Mouse (Mus musculus): Measurements from ENCODE around the gene Greb1. TPM values are rescaled to one million over a fixed set of nuclear protein-coding genes. Genes with fewer than 3 reads are reported as not detected.

The Greb1 gene
- polyA plus RNA-seq (2014; fragmentation: Nextera tagmentation; extraction: Ambion mirVana), result 6.6 and 10.0 TPM in 2 replicates

DNA sequence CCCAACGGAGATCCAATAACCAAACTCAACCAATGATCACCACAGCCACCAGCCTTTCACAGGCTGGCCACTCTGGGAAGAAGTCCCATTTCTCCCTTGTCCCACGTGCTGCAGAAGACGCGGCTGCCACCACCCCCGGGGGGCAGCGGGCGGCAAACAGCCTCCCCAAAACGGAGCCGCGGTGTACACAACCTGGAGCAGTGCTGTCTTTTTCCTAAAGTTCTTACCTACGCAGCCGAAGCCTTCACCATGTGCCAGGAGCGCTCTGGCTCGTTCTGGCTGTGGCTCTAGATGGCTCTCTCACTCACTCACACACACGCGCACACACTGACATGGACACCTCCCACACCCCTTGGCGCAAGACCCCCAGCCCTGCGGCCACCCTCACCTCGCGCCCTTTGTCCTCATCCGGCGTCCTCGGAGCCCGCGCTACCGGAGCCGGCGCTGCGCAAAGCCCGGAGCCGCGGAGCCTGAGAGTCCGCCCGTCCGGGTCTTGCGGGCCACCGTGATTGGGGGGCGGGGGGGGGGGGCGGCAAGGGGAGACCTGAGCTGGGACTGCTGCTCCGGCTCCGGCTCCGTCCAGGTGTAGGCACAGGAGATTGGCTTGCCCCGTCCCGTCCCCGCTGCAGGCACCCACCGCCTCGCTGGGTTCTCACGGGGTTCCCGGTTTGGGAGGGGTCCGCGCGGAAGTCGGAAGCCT is at the start of gene Greb1:
Gene Greb1 (minus strand): TSS at position 628 of the 700 bp plus-strand sequence.
- H3K27me3 ChIP-seq (ENCODE audit: control insufficient read depth, insufficient read depth, low read length), result no peaks in the 10 kb centered on the region
- H3K9ac ChIP-seq (ENCODE audit: low read length), result peak within 1 kb of the TSS; percentile 81
- WGBS, result under 1% methylated on average over 46 of the region's 53 CpGs
- H3K27ac ChIP-seq (ENCODE audit: low read depth, low read length), result 0 out of 2 replicates have a peak within 1 kb of the TSS, but pooled peaks have one; percentile 47
- H3K4me1 ChIP-seq (ENCODE audit: control insufficient read depth, insufficient read depth, low read length), result peaks cover 12% of the 10 kb centered on the region
- no peaks in the 10 kb centered on the region for H3K36me3 ChIP-seq (ENCODE audit: control insufficient read depth, insufficient read depth, low read length)
- peak within 1 kb of the TSS; percentile 90 for H3K4me2 ChIP-seq (ENCODE audit: low read depth)
- ATAC-seq (ENCODE audit: insufficient read depth, low FRiP score, low TSS enrichment), result peak; percentile 73
- DNase-seq (ENCODE audit: low spot score), result peak; percentile 79
- no peaks in the 10 kb centered on the region for H3K9me3 ChIP-seq (ENCODE audit: control insufficient read depth, low read length)
- H3K4me3 ChIP-seq (ENCODE audit: low read depth, low read length), result peak within 1 kb of the TSS; percentile 63

DNA sequence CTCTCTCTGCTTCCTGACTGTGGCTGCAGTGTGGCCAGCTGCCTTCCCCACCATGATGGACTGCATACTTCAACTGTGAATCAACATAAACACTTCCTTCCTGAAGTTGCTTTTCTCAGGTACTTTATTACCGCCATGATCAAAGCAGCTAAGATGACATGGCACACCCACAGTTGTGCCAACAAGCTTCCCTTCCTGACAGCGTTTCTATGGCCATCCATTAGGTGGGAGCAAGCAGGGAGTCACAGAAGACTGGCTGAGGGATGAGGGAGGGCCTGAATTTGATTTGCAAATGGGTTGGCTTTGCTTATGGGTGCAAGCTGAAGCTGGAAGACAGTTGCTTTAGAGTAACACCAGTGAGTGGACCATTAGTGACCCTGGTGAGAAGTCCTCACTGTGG is 49.1 kb upstream of the Greb1 start:
- ATAC-seq (ENCODE audit: insufficient read depth, low FRiP score, low TSS enrichment) (no peak), DNase-seq (ENCODE audit: low spot score) (no peak)
- no peak overlapping the region for H3K27ac ChIP-seq (ENCODE audit: low read depth, low read length)
- no peak overlapping the region for H3K4me2 ChIP-seq (ENCODE audit: low read depth)
- H3K4me1 ChIP-seq (ENCODE audit: control insufficient read depth, insufficient read depth, low read length), result peaks cover 2% of the 10 kb centered on the region; the same call in 1 of the 2 replicates
- no peak overlapping the region for H3K4me3 ChIP-seq (ENCODE audit: low read depth, low read length)
- WGBS, result 52% methylated on average over 2 of the region's 2 CpGs
- no peaks in the 10 kb centered on the region for H3K27me3 ChIP-seq (ENCODE audit: control insufficient read depth, insufficient read depth, low read length)
- H3K36me3 ChIP-seq (ENCODE audit: control insufficient read depth, insufficient read depth, low read length), result no peaks in the 10 kb centered on the region
- H3K9me3 ChIP-seq (ENCODE audit: control insufficient read depth, low read length), result no peaks in the 10 kb centered on the region
- H3K9ac ChIP-seq (ENCODE audit: low read length), result no peak overlapping the region

- DNase-seq (ENCODE audit: low spot score), result no peak
- no peaks in the 10 kb centered on the region for H3K27me3 ChIP-seq (ENCODE audit: control insufficient read depth, insufficient read depth, low read length)
- no peak overlapping the region for H3K9ac ChIP-seq (ENCODE audit: low read length)
- peaks cover 2% of the 10 kb centered on the region; the same call in 1 of the 2 replicates for H3K4me1 ChIP-seq (ENCODE audit: control insufficient read depth, insufficient read depth, low read length)
- no peak overlapping the region for H3K4me2 ChIP-seq (ENCODE audit: low read depth)
- no peaks in the 10 kb centered on the region for H3K36me3 ChIP-seq (ENCODE audit: control insufficient read depth, insufficient read depth, low read length)
- no peak for ATAC-seq (ENCODE audit: insufficient read depth, low FRiP score, low TSS enrichment)
- no peaks in the 10 kb centered on the region for H3K9me3 ChIP-seq (ENCODE audit: control insufficient read depth, low read length)
- H3K4me3 ChIP-seq (ENCODE audit: low read depth, low read length), result no peak overlapping the region
- WGBS, result 87% methylated on average over 2 of the region's 2 CpGs
- H3K27ac ChIP-seq (ENCODE audit: low read depth, low read length), result no peak overlapping the region
Observed at GRCm38 (mm10) chr12:16848501-16848900, 47.8 kb upstream of the Greb1 start.

DNA sequence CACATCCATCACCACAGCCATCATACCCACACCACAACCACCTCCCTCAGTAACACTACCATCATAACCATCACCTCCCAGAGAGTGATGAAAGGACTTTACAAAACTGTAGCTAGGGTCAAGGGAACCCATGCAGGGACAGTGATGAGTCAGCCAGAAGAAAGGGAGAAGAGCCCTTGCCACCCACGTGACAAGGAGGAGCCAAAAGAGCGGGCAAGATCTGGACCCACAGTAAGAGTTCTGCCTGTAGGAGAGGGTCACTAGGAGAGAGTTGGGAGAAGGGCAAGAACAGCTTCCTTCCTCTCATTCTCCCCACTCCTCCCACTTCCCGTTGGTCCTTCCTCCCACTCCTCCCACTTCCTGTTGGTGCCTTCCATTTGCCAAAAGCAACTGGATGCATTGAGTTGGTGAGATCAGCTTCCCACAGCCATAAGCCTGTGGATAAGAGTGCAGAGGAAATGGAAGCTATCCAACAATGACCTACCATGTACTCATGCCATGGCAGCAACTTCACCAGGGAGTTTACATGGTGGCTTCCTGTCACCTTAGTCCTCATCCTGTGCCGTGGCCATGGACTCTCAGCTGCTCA is 46.6 kb upstream of the Greb1 start:
- ATAC-seq (ENCODE audit: insufficient read depth, low FRiP score, low TSS enrichment) (no peak), DNase-seq (ENCODE audit: low spot score) (no peak)

GRCm38 (mm10) chr12:16844623-16845592 is 44.2 kb upstream of the Greb1 start:
- Histone ChIP-seq H3K27me3 (ENCODE audit: control insufficient read depth, insufficient read depth, low read length) (no peaks in the 10 kb centered on the region), H3K36me3 (ENCODE audit: control insufficient read depth, insufficient read depth, low read length) (no peaks in the 10 kb centered on the region), H3K4me1 (ENCODE audit: control insufficient read depth, insufficient read depth, low read length) (no peaks in the 10 kb centered on the region), H3K4me3 (ENCODE audit: low read depth, low read length) (no peak overlapping the region), H3K4me2 (ENCODE audit: low read depth) (no peak overlapping the region), H3K9me3 (ENCODE audit: control insufficient read depth, low read length) (no peaks in the 10 kb centered on the region), H3K27ac (ENCODE audit: low read depth, low read length) (no peak overlapping the region), H3K9ac (ENCODE audit: low read length) (no peak overlapping the region)
- ATAC-seq (ENCODE audit: insufficient read depth, low FRiP score, low TSS enrichment) (no peak), DNase-seq (ENCODE audit: low spot score) (no peak)
- 72% methylated on average over 14 of the region's 14 CpGs for WGBS

More for the DNA sequence above, 46.6 kb upstream of the Greb1 start:
- Histone ChIP-seq H3K36me3 (ENCODE audit: control insufficient read depth, insufficient read depth, low read length) (no peaks in the 10 kb centered on the region), H3K9ac (ENCODE audit: low read length) (no peak overlapping the region), H3K27ac (ENCODE audit: low read depth, low read length) (no peak overlapping the region), H3K9me3 (ENCODE audit: control insufficient read depth, low read length) (no peaks in the 10 kb centered on the region), H3K27me3 (ENCODE audit: control insufficient read depth, insufficient read depth, low read length) (no peaks in the 10 kb centered on the region), H3K4me3 (ENCODE audit: low read depth, low read length) (no peak overlapping the region), H3K4me1 (ENCODE audit: control insufficient read depth, insufficient read depth, low read length) (peaks cover 2% of the 10 kb centered on the region; the same call in 1 of the 2 replicates), H3K4me2 (ENCODE audit: low read depth) (no peak overlapping the region)
- WGBS, result 81% methylated on average over 4 of the region's 4 CpGs

- no peak for DNase-seq (ENCODE audit: low spot score)
- no peak overlapping the region for H3K9ac ChIP-seq (ENCODE audit: low read length)
- no peak overlapping the region for H3K4me2 ChIP-seq (ENCODE audit: low read depth)
- H3K36me3 ChIP-seq (ENCODE audit: control insufficient read depth, insufficient read depth, low read length), result no peaks in the 10 kb centered on the region
- 87% methylated on average over 8 of the region's 8 CpGs for WGBS
- H3K27ac ChIP-seq (ENCODE audit: low read depth, low read length), result no peak overlapping the region
- ATAC-seq (ENCODE audit: insufficient read depth, low FRiP score, low TSS enrichment), result no peak
- H3K27me3 ChIP-seq (ENCODE audit: control insufficient read depth, insufficient read depth, low read length), result no peaks in the 10 kb centered on the region
- no peaks in the 10 kb centered on the region for H3K4me1 ChIP-seq (ENCODE audit: control insufficient read depth, insufficient read depth, low read length)
- H3K4me3 ChIP-seq (ENCODE audit: low read depth, low read length), result no peak overlapping the region
- no peaks in the 10 kb centered on the region for H3K9me3 ChIP-seq (ENCODE audit: control insufficient read depth, low read length)
Observed at GRCm38 (mm10) chr12:16840842-16841782, 40.4 kb upstream of the Greb1 start.

GRCm38 (mm10) chr12:16837766-16838165 is 37.1 kb upstream of the Greb1 start:
- Histone ChIP-seq H3K4me3 (ENCODE audit: low read depth, low read length) (no peak overlapping the region), H3K36me3 (ENCODE audit: control insufficient read depth, insufficient read depth, low read length) (no peaks in the 10 kb centered on the region), H3K27me3 (ENCODE audit: control insufficient read depth, insufficient read depth, low read length) (no peaks in the 10 kb centered on the region), H3K4me2 (ENCODE audit: low read depth) (no peak overlapping the region), H3K27ac (ENCODE audit: low read depth, low read length) (no peak overlapping the region), H3K9ac (ENCODE audit: low read length) (no peak overlapping the region), H3K9me3 (ENCODE audit: control insufficient read depth, low read length) (no peaks in the 10 kb centered on the region), H3K4me1 (ENCODE audit: control insufficient read depth, insufficient read depth, low read length) (no peaks in the 10 kb centered on the region)
- ATAC-seq (ENCODE audit: insufficient read depth, low FRiP score, low TSS enrichment) (no peak), DNase-seq (ENCODE audit: low spot score) (no peak)
- WGBS, result 93% methylated on average over 4 of the region's 4 CpGs

DNA sequence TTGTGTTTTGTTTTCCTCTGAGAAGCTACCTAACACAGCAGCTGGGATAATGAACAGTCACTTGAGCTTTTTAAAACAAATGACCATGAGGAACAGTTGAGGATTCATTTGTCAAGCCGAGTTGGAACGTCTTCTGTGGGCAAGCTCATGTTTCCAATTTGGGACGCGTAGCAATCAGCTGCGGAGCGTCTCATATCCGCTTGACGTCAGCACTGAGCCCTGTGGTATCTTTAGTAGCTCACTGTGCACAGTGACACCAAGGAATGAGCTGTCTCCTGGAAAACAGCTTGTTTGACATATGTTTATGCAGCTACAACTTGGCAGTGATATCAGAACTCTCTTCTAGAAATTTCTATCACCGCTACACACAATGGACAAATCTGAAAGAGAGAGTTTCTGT is 35.5 kb upstream of the Greb1 start:
- Histone ChIP-seq H3K4me1 (ENCODE audit: control insufficient read depth, insufficient read depth, low read length) (no peaks in the 10 kb centered on the region), H3K4me2 (ENCODE audit: low read depth) (no peak overlapping the region), H3K36me3 (ENCODE audit: control insufficient read depth, insufficient read depth, low read length) (no peaks in the 10 kb centered on the region), H3K9ac (ENCODE audit: low read length) (no peak overlapping the region), H3K9me3 (ENCODE audit: control insufficient read depth, low read length) (no peaks in the 10 kb centered on the region), H3K27ac (ENCODE audit: low read depth, low read length) (no peak overlapping the region), H3K4me3 (ENCODE audit: low read depth, low read length) (no peak overlapping the region), H3K27me3 (ENCODE audit: control insufficient read depth, insufficient read depth, low read length) (no peaks in the 10 kb centered on the region)
- peak; percentile 8 for DNase-seq (ENCODE audit: low spot score)
- WGBS, result 64% methylated on average over 9 of the region's 9 CpGs
- no peak for ATAC-seq (ENCODE audit: insufficient read depth, low FRiP score, low TSS enrichment)

Data from neural tube, embryonic 11.5 days (tissue).